Mouse (Mus musculus): ENCODE measurements at regions not wholly inside any gene's neighbourhood (a gene's known extent, or its start where the extent isn't known, plus 50 kb on each side); places are given as distances from the start of the nearest gene placed in this dataset.

- no peak overlapping the region for H3K27ac ChIP-seq (ENCODE audit: insufficient read depth, low read depth)
- dilution Hi-C loops (cut with MboI; ENCODE audit: extremely low pct_ligation_motif_present, extremely low pct_unique_long_range_greater_than_20kb, low sequenced_read_pairs): no loop called here
- in situ Hi-C loops (cut with MboI; ENCODE audit: low pct_ligation_motif_present, low pct_unique_long_range_greater_than_20kb, low sequenced_read_pairs): loop anchor here (25.0 kb wide), 1 partner anchor 178 kb away; no protein-coding TSS in a partner anchor
- DNase-seq (ENCODE audit: extremely low read depth): peak; percentile 22
- H3K4me3 ChIP-seq (replicated peaks in 1 of 3; ENCODE audit: low read depth in 2 of 3, low read length in 2 of 3, poor library complexity in 1 of 3): no peak overlapping the region
- H3K4me1 ChIP-seq (ENCODE audit: control insufficient read depth in 1 of 2, insufficient read depth in 2 of 2): peaks cover 6 to 27% of the 10 kb centered on the region in 2 experiments; a peak in 3 of 4 replicates
- H3K27me3 ChIP-seq (replicated peaks): no peaks in the 10 kb centered on the region
- no peaks in the 10 kb centered on the region for H3K36me3 ChIP-seq (replicated peaks in 1 of 2; ENCODE audit: control insufficient read depth in 1 of 2, insufficient read depth in 1 of 2, low read length in 1 of 2)
- H3K9ac ChIP-seq (ENCODE audit: insufficient read depth, low read depth): no peak overlapping the region
- H3K79me2 ChIP-seq (replicated peaks; ENCODE audit: control insufficient read depth, extremely low read depth, insufficient read depth, poor library complexity, severe bottlenecking): no peaks in the 10 kb centered on the region
- H3K4me2 ChIP-seq (ENCODE audit: insufficient read depth, low read depth, poor library complexity, severe bottlenecking): peak overlapping the region; percentile 22; the same call in 1 of the 2 replicates
- TF ChIP-seq CTCF (conservative IDR thresholded peaks at IDR 0.05 in 1 of 2, IDR thresholded peaks at IDR 0.05 in 1 of 2; ENCODE audit: low read depth in 2 of 2, low read length in 2 of 2): peak in 1 of 2 experiments; percentile 56; a peak in 2 of 4 replicates
- no peak for TF ChIP-seq IRF4 (IDR thresholded peaks at IDR 0.05; ENCODE audit: low read depth, low read length)
- TF ChIP-seq MYC (IDR thresholded peaks at IDR 0.05; ENCODE audit: low read depth, low read length): no peak
- no peak for TF ChIP-seq EP300 (IDR thresholded peaks at IDR 0.05; ENCODE audit: low read length)
- peak; percentile 43 for TF ChIP-seq RAD21 (IDR thresholded peaks at IDR 0.05; ENCODE audit: low read depth, low read length)
- TF ChIP-seq SIN3A (IDR thresholded peaks at IDR 0.05; ENCODE audit: low read length): no peak
- TF ChIP-seq MAZ (IDR thresholded peaks at IDR 0.05; ENCODE audit: low read depth, low read length): no peak
- no peak for TF ChIP-seq NRF1 (IDR thresholded peaks at IDR 0.05; ENCODE audit: low read depth, low read length)
- TF ChIP-seq SMC3 (IDR thresholded peaks at IDR 0.05; ENCODE audit: low read depth, low read length): peak; percentile 57
- no peak; the same call in 1 of the 2 replicates for TF ChIP-seq MAFK (IDR thresholded peaks at IDR 0.05; ENCODE audit: insufficient replicate concordance, low read length)
- no peak for TF ChIP-seq UBTF (IDR thresholded peaks at IDR 0.05; ENCODE audit: low read depth, low read length)
- no peak for TF ChIP-seq ZC3H11A (IDR thresholded peaks at IDR 0.05; ENCODE audit: low read depth, low read length)
- TF ChIP-seq RCOR1 (conservative IDR thresholded peaks at IDR 0.05; ENCODE audit: low read depth, low read length): no peak
- no peak for TF ChIP-seq TBP (conservative IDR thresholded peaks at IDR 0.05; ENCODE audit: low read depth, low read length)
- TF ChIP-seq GABPA (IDR thresholded peaks at IDR 0.05; ENCODE audit: insufficient replicate concordance, low read depth, low read length): no peak
- TF ChIP-seq CHD2 (IDR thresholded peaks at IDR 0.05; ENCODE audit: low read length): no peak
- no peak for TF ChIP-seq BHLHE40 (IDR thresholded peaks at IDR 0.05; ENCODE audit: low read depth, low read length)
- no peak for TF ChIP-seq MEF2A (IDR thresholded peaks at IDR 0.05; ENCODE audit: borderline replicate concordance, low read depth, low read length)
- no peaks in the 10 kb centered on the region for H3K9me3 ChIP-seq (replicated peaks; ENCODE audit: low read length)
Observed at GRCm38 (mm10) chr10:46059285-46059684, 481.7 kb downstream of the Hace1 start.

GRCm38 (mm10) chr10:46063831-46064230 is 486.2 kb downstream of the Hace1 start:
- no peak overlapping the region for H3K9ac ChIP-seq (ENCODE audit: insufficient read depth, low read depth)
- peak; percentile 44; the same call in 1 of the 2 replicates for TF ChIP-seq TBP (conservative IDR thresholded peaks at IDR 0.05; ENCODE audit: low read depth, low read length)
- no peak for TF ChIP-seq TCF12 (IDR thresholded peaks at IDR 0.05; ENCODE audit: low read depth, low read length)
- peak overlapping the region; percentile 29; the same call in 1 of the 2 replicates for H3K4me2 ChIP-seq (ENCODE audit: insufficient read depth, low read depth, poor library complexity, severe bottlenecking)
- H3K27me3 ChIP-seq (replicated peaks): no peaks in the 10 kb centered on the region
- peaks cover 6 to 43% of the 10 kb centered on the region in 2 experiments; a peak in 3 of 4 replicates for H3K4me1 ChIP-seq (ENCODE audit: control insufficient read depth in 1 of 2, insufficient read depth in 2 of 2)
- H3K36me3 ChIP-seq (replicated peaks in 1 of 2; ENCODE audit: control insufficient read depth in 1 of 2, insufficient read depth in 1 of 2, low read length in 1 of 2): no peaks in the 10 kb centered on the region
- no peak overlapping the region for H3K4me3 ChIP-seq (replicated peaks in 1 of 3; ENCODE audit: low read depth in 2 of 3, low read length in 2 of 3, poor library complexity in 1 of 3)
- no peak overlapping the region for H3K27ac ChIP-seq (ENCODE audit: insufficient read depth, low read depth)
- no peaks in the 10 kb centered on the region for H3K9me3 ChIP-seq (replicated peaks; ENCODE audit: low read length)
- no peaks in the 10 kb centered on the region for H3K79me2 ChIP-seq (replicated peaks; ENCODE audit: control insufficient read depth, extremely low read depth, insufficient read depth, poor library complexity, severe bottlenecking)
- dilution Hi-C loops (cut with MboI; ENCODE audit: extremely low pct_ligation_motif_present, extremely low pct_unique_long_range_greater_than_20kb, low sequenced_read_pairs): no loop called here
- in situ Hi-C loops (cut with MboI; ENCODE audit: low pct_ligation_motif_present, low pct_unique_long_range_greater_than_20kb, low sequenced_read_pairs): loop anchor here (25.0 kb wide), 1 partner anchor 173 kb away; no protein-coding TSS in a partner anchor
- peak; percentile 53 for DNase-seq (ENCODE audit: extremely low read depth)
